Mouse (Mus musculus): ENCODE data around the gene Fas. TPM values are rescaled to one million over a fixed set of nuclear protein-coding genes. Genes with fewer than 3 reads are reported as not detected.

Fas gene
- 1 to 10 TPM in 3 of 4 experiments, under 1 TPM in 1; 0.91 to 3.0 (median 2.7) TPM for total RNA-seq (2022)

- DNase-seq (ENCODE audit: low spot score in 2 of 2): peak in 1 of 2 experiments; percentile 14
Observed at GRCm38 (mm10) chr19:34289948-34290789, at the start of gene Fas. Gene Fas, plus strand, starts transcription at chr19:34290666.

- DNase-seq (ENCODE audit: low spot score in 2 of 2): no peak
Observed at GRCm38 (mm10) chr19:34241247-34241915, 49.1 kb upstream of the Fas start.

GRCm38 (mm10) chr19:34242925-34243324 lies 47.5 kb upstream of the Fas start:
- DNase-seq (ENCODE audit: low spot score in 2 of 2): no peak

- no peak for DNase-seq (ENCODE audit: low spot score in 2 of 2)
Observed at GRCm38 (mm10) chr19:34244056-34244455, 46.4 kb upstream of the Fas start.

GRCm38 (mm10) chr19:34248558-34248957 lies 41.9 kb upstream of the Fas start:
- DNase-seq (ENCODE audit: low spot score in 2 of 2): no peak

GRCm38 (mm10) chr19:34250621-34251020 lies 39.8 kb upstream of the Fas start:
- no peak for DNase-seq (ENCODE audit: low spot score in 2 of 2)

- no peak for DNase-seq (ENCODE audit: low spot score in 2 of 2)
Observed at GRCm38 (mm10) chr19:34251900-34252299, 38.6 kb upstream of the Fas start.

GRCm38 (mm10) chr19:34252450-34252849 lies 38.0 kb upstream of the Fas start:
- DNase-seq (ENCODE audit: low spot score in 2 of 2): no peak

- no peak for DNase-seq (ENCODE audit: low spot score in 2 of 2)
Observed at GRCm38 (mm10) chr19:34254101-34254879, 36.2 kb upstream of the Fas start.

- DNase-seq (ENCODE audit: low spot score in 2 of 2): no peak
Observed at GRCm38 (mm10) chr19:34254880-34255681, 35.4 kb upstream of the Fas start, which contains the start of gene Acta2. Gene Acta2, minus strand, starts transcription at chr19:34255590.

GRCm38 (mm10) chr19:34256149-34256548 lies 34.3 kb upstream of the Fas start:
- no peak for DNase-seq (ENCODE audit: low spot score in 2 of 2)

- DNase-seq (ENCODE audit: low spot score in 2 of 2): no peak
Observed at GRCm38 (mm10) chr19:34256936-34257335, 33.5 kb upstream of the Fas start.

- DNase-seq (ENCODE audit: low spot score in 2 of 2): no peak
Observed at GRCm38 (mm10) chr19:34262273-34262974, 28.0 kb upstream of the Fas start.

GRCm38 (mm10) chr19:34265604-34266193 lies 24.8 kb upstream of the Fas start:
- DNase-seq (ENCODE audit: low spot score in 2 of 2): no peak

- DNase-seq (ENCODE audit: low spot score in 2 of 2): no peak
Observed at GRCm38 (mm10) chr19:34268991-34269390, 21.5 kb upstream of the Fas start.

- DNase-seq (ENCODE audit: low spot score in 2 of 2): no peak
Observed at GRCm38 (mm10) chr19:34270106-34270726, 20.2 kb upstream of the Fas start.

GRCm38 (mm10) chr19:34270824-34271464 lies 19.5 kb upstream of the Fas start:
- DNase-seq (ENCODE audit: low spot score in 2 of 2): no peak

- no peak for DNase-seq (ENCODE audit: low spot score in 2 of 2)
Observed at GRCm38 (mm10) chr19:34273073-34273472, 17.4 kb upstream of the Fas start.

- no peak for DNase-seq (ENCODE audit: low spot score in 2 of 2)
Observed at GRCm38 (mm10) chr19:34278078-34278477, 12.4 kb upstream of the Fas start.
